Mouse (Mus musculus) MEL (cell line): ENCODE measurements around the gene Adamtsl4. TPM values are rescaled to one million over a fixed set of nuclear protein-coding genes. Genes with fewer than 3 reads are reported as not detected.

Experiments used
- DNase-seq: peaks from one replicate; pipeline ENCODE4 v3.0.0; 2011; ENCODE audit warnings: low read depth, low spot score
- H3K27ac ChIP-seq: 2 replicates; pipeline ENCODE4 v1.5.1; 2012; ENCODE audit warnings: low read depth, mild to moderate bottlenecking, control low read depth, low read length, moderate library complexity; ENCODE audit not compliant: control insufficient read depth
- H3K27me3 ChIP-seq, 2 experiments: fragments of 150-350 bp in 1 of 2; sonication (generic) in 1 of 2; 2 replicates each; pipeline ENCODE4 v1.6.1; 2012; ENCODE audit warnings: low read length in 2 of 2, mild to moderate bottlenecking in 2 of 2, improper control_type of control experiment in 1 of 2, moderate library complexity in 1 of 2; ENCODE audit not compliant: insufficient read depth in 2 of 2, control insufficient read depth in 1 of 2
- H3K36me3 ChIP-seq, 2 experiments: 2 replicates each; pipeline ENCODE4 v1.6.1; 2012 to 2014; ENCODE audit warnings: low read length in 2 of 2, improper control_type of control experiment in 1 of 2, inconsistent platforms in 1 of 2, mild to moderate bottlenecking in 1 of 2; ENCODE audit not compliant: insufficient read depth in 2 of 2, control insufficient read depth in 1 of 2
- H3K4me1 ChIP-seq, 2 experiments: fragments of 150-350 bp in 1 of 2; sonication (generic) in 1 of 2; 2 replicates each; pipeline ENCODE4 v1.6.1; 2012; ENCODE audit warnings: low read length in 2 of 2, improper control_type of control experiment in 1 of 2, mild to moderate bottlenecking in 1 of 2; ENCODE audit not compliant: insufficient read depth in 2 of 2, control insufficient read depth in 1 of 2
- H3K4me3 ChIP-seq, 2 experiments: fragments of 150-350 bp in 1 of 2; sonication (generic) in 1 of 2; 2 replicates each; pipeline ENCODE4 v1.5.1; 2012; ENCODE audit warnings: low read depth in 2 of 2, low read length in 2 of 2, mild to moderate bottlenecking in 2 of 2, moderate library complexity in 2 of 2, control low read depth in 1 of 2, improper control_type of control experiment in 1 of 2; ENCODE audit not compliant: control insufficient read depth in 1 of 2, insufficient read depth in 1 of 2
- H3K79me2 ChIP-seq: 2 replicates; pipeline ENCODE4 v1.6.1; 2012; ENCODE audit warnings: mild to moderate bottlenecking, low read length, moderate library complexity; ENCODE audit not compliant: control insufficient read depth, poor library complexity, insufficient read depth
- H3K9ac ChIP-seq: 2 replicates; pipeline ENCODE4 v1.6.1; 2012; ENCODE audit warnings: low read depth, mild to moderate bottlenecking, control low read depth, low read length, moderate library complexity; ENCODE audit not compliant: control insufficient read depth, poor library complexity, severe bottlenecking
- H3K9me3 ChIP-seq: fragments of 150-350 bp; sonication (generic); replicated peaks from 2 replicates; pipeline ENCODE4 v1.6.1; 2012; ENCODE audit warnings: mild to moderate bottlenecking, low read length, improper control_type of control experiment, moderate library complexity; ENCODE audit not compliant: insufficient read depth
- CHD2 ChIP-seq: IDR thresholded peaks from 2 replicates; pipeline ENCODE4 v1.6.1; 2011; ENCODE audit warnings: low read length, improper control_type of control experiment
- ELF1 ChIP-seq: IDR thresholded peaks from 2 replicates; pipeline ENCODE4 v1.6.1; 2014; ENCODE audit warnings: low read depth, mild to moderate bottlenecking, inconsistent platforms, low read length, improper control_type of control experiment, moderate library complexity
- EP300 ChIP-seq, 2 experiments: IDR thresholded peaks; 2 replicates each; pipeline ENCODE4 v1.6.1; 2011; ENCODE audit warnings: improper control_type of control experiment in 2 of 2, low read length in 2 of 2, low read depth in 1 of 2, mild to moderate bottlenecking in 1 of 2
- GABPA ChIP-seq: IDR thresholded peaks from 2 replicates; pipeline ENCODE4 v1.6.1; 2012; ENCODE audit warnings: low read depth, mild to moderate bottlenecking, inconsistent platforms, low read length, improper control_type of control experiment, moderate library complexity
- HCFC1 ChIP-seq: IDR thresholded peaks from 2 replicates; pipeline ENCODE4 v1.6.1; 2012; ENCODE audit warnings: low read depth, mild to moderate bottlenecking, inconsistent platforms, low read length, improper control_type of control experiment, moderate library complexity
- JUND ChIP-seq: IDR thresholded peaks from 2 replicates; pipeline ENCODE4 v1.6.1; 2011; ENCODE audit warnings: low read depth, mild to moderate bottlenecking, improper control_type of control experiment, low read length
- MAFK ChIP-seq: IDR thresholded peaks from 2 replicates; pipeline ENCODE4 v1.6.1; 2011; ENCODE audit warnings: low read depth, mild to moderate bottlenecking, low read length, improper control_type of control experiment, borderline replicate concordance
- MXI1 ChIP-seq: IDR thresholded peaks from 2 replicates; pipeline ENCODE4 v1.6.1; 2011; ENCODE audit warnings: mild to moderate bottlenecking, low read depth, low read length, improper control_type of control experiment
- MYB ChIP-seq: IDR thresholded peaks from 2 replicates; pipeline ENCODE4 v1.6.1; 2011; ENCODE audit warnings: mild to moderate bottlenecking, low read depth, low read length, improper control_type of control experiment
- MYC ChIP-seq: IDR thresholded peaks from 2 replicates; pipeline ENCODE4 v1.6.1; 2011; ENCODE audit warnings: low read depth, mild to moderate bottlenecking, low read length, improper control_type of control experiment, moderate library complexity
- NRF1 ChIP-seq: IDR thresholded peaks from 2 replicates; pipeline ENCODE4 v1.6.1; 2014; ENCODE audit warnings: low read depth, mild to moderate bottlenecking, inconsistent platforms, low read length, improper control_type of control experiment, moderate library complexity; ENCODE audit not compliant: poor library complexity, insufficient read depth, severe bottlenecking
- POLR2AphosphoS5 ChIP-seq: IDR thresholded peaks from 2 replicates; pipeline ENCODE4 v1.6.1; 2012; ENCODE audit warnings: low read depth, borderline replicate concordance, mild to moderate bottlenecking, inconsistent platforms, low read length, moderate library complexity, mixed read lengths
- TAL1 ChIP-seq: IDR thresholded peaks from 2 replicates; pipeline ENCODE4 v1.6.1; 2012; ENCODE audit warnings: mild to moderate bottlenecking, inconsistent platforms, low read length, moderate library complexity, mixed read lengths
- TCF12 ChIP-seq: IDR thresholded peaks from 2 replicates; pipeline ENCODE4 v1.6.1; 2014; ENCODE audit warnings: low read depth, mild to moderate bottlenecking, inconsistent platforms, low read length, improper control_type of control experiment, moderate library complexity
- USF1 ChIP-seq: IDR thresholded peaks from 2 replicates; pipeline ENCODE4 v1.6.1; 2014; ENCODE audit warnings: low read depth, mild to moderate bottlenecking, inconsistent platforms, low read length, improper control_type of control experiment, moderate library complexity
- USF2 ChIP-seq, 2 experiments: IDR thresholded peaks; 2 replicates each; pipeline ENCODE4 v1.6.1; 2011 to 2012; ENCODE audit warnings: improper control_type of control experiment in 2 of 2, low read length in 2 of 2, borderline replicate concordance in 1 of 2, inconsistent platforms in 1 of 2, low read depth in 1 of 2, mild to moderate bottlenecking in 1 of 2; ENCODE audit not compliant: insufficient read depth in 1 of 2
- ZC3H11A ChIP-seq: IDR thresholded peaks from 2 replicates; pipeline ENCODE4 v1.6.1; 2012; ENCODE audit warnings: low read depth, mild to moderate bottlenecking, inconsistent platforms, low read length, improper control_type of control experiment
- ZKSCAN1 ChIP-seq: IDR thresholded peaks from 2 replicates; pipeline ENCODE4 v1.6.1; 2012; ENCODE audit warnings: low read depth, mild to moderate bottlenecking, inconsistent platforms, low read length, improper control_type of control experiment, moderate library complexity
- polyA plus RNA-seq, 2 experiments: library from polyadenylated mRNA; stranded (reverse) in 1 of 2; unstranded in 1 of 2; fragments of >175 nt in 1 of 2; fragments of >200 nt in 1 of 2; gene quantifications; 2 replicates each; pipeline versions ENCODE4 v1.2.1 to v1.2.4; 2012; ENCODE audit warnings: low replicate concordance in 2 of 2, low read depth in 1 of 2; ENCODE audit not compliant: insufficient read length in 2 of 2, insufficient read depth in 1 of 2, missing spikeins in 1 of 2
- total RNA-seq: library from RNA; depleted of rRNA; stranded (reverse); fragments of 300-350 nt; gene quantifications from 2 replicates; pipeline ENCODE4 v1.2.3, GENCODE M21; 2012

Gene Adamtsl4
- total and polyA plus RNA-seq, 3 experiments: 0.27 to 0.88 TPM; not detected in 1

GRCm38 (mm10) chr3:95731802-95732201, 44.1 kb upstream of the Adamtsl4 start:
- peaks cover 14 to 27% of the 10 kb centered on the region in 2 experiments for H3K4me1 ChIP-seq
- H3K36me3 ChIP-seq: peaks cover 0 to 26% of the 10 kb centered on the region in 2 experiments; a peak in 2 of 4 replicates
- no peak overlapping the region for H3K4me3 ChIP-seq
- TF ChIP-seq MYC (no peak), TCF12 (no peak), TAL1 (no peak), CHD2 (no peak), EP300 (IDR thresholded peaks at IDR 0.05; ENCODE audit: low read depth in 1 of 2, low read length in 2 of 2) (no peak), POLR2AphosphoS5 (no peak), MXI1 (no peak), USF1 (no peak), ZKSCAN1 (no peak), JUND (no peak), NRF1 (no peak), USF2 (IDR thresholded peaks at IDR 0.05; ENCODE audit: borderline replicate concordance in 1 of 2, insufficient read depth in 1 of 2, low read depth in 1 of 2, low read length in 2 of 2) (no peak)
- no peak overlapping the region for H3K27ac ChIP-seq
- DNase-seq: no peak
- H3K27me3 ChIP-seq: no peaks in the 10 kb centered on the region
- H3K9me3 ChIP-seq: no peaks in the 10 kb centered on the region
- no peak overlapping the region for H3K9ac ChIP-seq
- no peaks in the 10 kb centered on the region for H3K79me2 ChIP-seq

GRCm38 (mm10) chr3:95730431-95730830, 42.7 kb upstream of the Adamtsl4 start:
- Histone ChIP-seq H3K4me1 (peaks cover 14 to 32% of the 10 kb centered on the region in 2 experiments), H3K4me3 (no peak overlapping the region), H3K9me3 (no peaks in the 10 kb centered on the region), H3K79me2 (no peaks in the 10 kb centered on the region), H3K9ac (no peak overlapping the region), H3K36me3 (peaks cover 0 to 27% of the 10 kb centered on the region in 2 experiments; a peak in 2 of 4 replicates), H3K27ac (no peak overlapping the region), H3K27me3 (no peaks in the 10 kb centered on the region)
- no peak for TF ChIP-seq USF1
- TF ChIP-seq ELF1: no peak
- TF ChIP-seq GABPA: no peak
- TF ChIP-seq MYB: no peak
- no peak for TF ChIP-seq MAFK
- no peak for TF ChIP-seq TCF12
- TF ChIP-seq ZC3H11A: no peak
- no peak for TF ChIP-seq EP300 (IDR thresholded peaks at IDR 0.05; ENCODE audit: low read depth in 1 of 2, low read length in 2 of 2)
- no peak for TF ChIP-seq NRF1
- TF ChIP-seq POLR2AphosphoS5: no peak
- TF ChIP-seq HCFC1: no peak
- no peak for DNase-seq
